Mouse (Mus musculus) intestine, postnatal 0 days (tissue): ENCODE results near the gene Slc25a14. TPM values are rescaled to one million over a fixed set of nuclear protein-coding genes. Genes with fewer than 3 reads are reported as not detected.
A peak's percentile ranks its signal among the peaks of the same experiment; 100 is the strongest.

ENCODE experiments used
- ATAC-seq: fragments of 200-750 bp; cut with Nextera tagmentation; 2 replicates; pipeline ENCODE4 v1.8.0; 2017; ENCODE audit warnings: mild to moderate bottlenecking, moderate TSS enrichment, moderate library complexity
- H3K27ac ChIP-seq: fragments of 300-500 bp; sonication (generic); 2 replicates; pipeline ENCODE4 v1.5.1; 2014; ENCODE audit warnings: mild to moderate bottlenecking, low read depth, low read length, moderate library complexity
- H3K27me3 ChIP-seq: fragments of 300-500 bp; sonication (generic); replicated peaks from 2 replicates; pipeline ENCODE4 v1.6.1; 2014; ENCODE audit warnings: low read length, mixed read lengths; ENCODE audit not compliant: control insufficient read depth, insufficient read depth
- H3K36me3 ChIP-seq: fragments of 300-500 bp; sonication (generic); 2 replicates; pipeline ENCODE4 v1.6.1; 2014; ENCODE audit warnings: mild to moderate bottlenecking, moderate library complexity; ENCODE audit not compliant: control insufficient read depth, insufficient read depth
- H3K4me1 ChIP-seq: fragments of 300-500 bp; sonication (generic); replicated peaks from 2 replicates; pipeline ENCODE4 v1.6.1; 2014; ENCODE audit warnings: antibody characterized with exemption, low read length, mixed read lengths; ENCODE audit not compliant: control insufficient read depth, insufficient read depth
- H3K4me2 ChIP-seq: fragments of 300-500 bp; sonication (generic); replicated peaks from 2 replicates; pipeline ENCODE4 v1.6.1; 2014; ENCODE audit warnings: low read depth, mild to moderate bottlenecking, moderate library complexity
- H3K4me3 ChIP-seq: fragments of 300-500 bp; sonication (generic); 2 replicates; pipeline ENCODE4 v1.5.1; 2014; ENCODE audit warnings: low read depth, low read length
- H3K9ac ChIP-seq: fragments of 300-500 bp; sonication (generic); 2 replicates; pipeline ENCODE4 v1.6.1; 2014; ENCODE audit warnings: mild to moderate bottlenecking, low read depth, low read length
- H3K9me3 ChIP-seq: fragments of 300-500 bp; sonication (generic); 2 replicates; pipeline ENCODE4 v1.6.1; 2016; ENCODE audit warnings: mixed run types; ENCODE audit not compliant: control insufficient read depth
- CTCF ChIP-seq: sonication (generic); IDR thresholded peaks from 2 replicates; pipeline ENCODE4 v1.5.1; 2016; ENCODE audit warnings: low read depth, mild to moderate bottlenecking, control low read depth, antibody characterized with exemption, moderate library complexity
- WGBS: fragments of 180-500 bp; shearing (Covaris S2); extraction: QIAGEN DNeasy Blood & Tissue Kit; methylation state at CpG from one replicate; pipeline ENCODE4 v1.1.7; 2014; 5-methylcytosine and 5-hydroxymethylcytosine counted together
- polyA plus RNA-seq: library from polyadenylated mRNA; unstranded; fragments of >200 nt; fragmentation: Nextera tagmentation; extraction: Ambion mirVana; gene quantifications from 2 replicates; pipeline ENCODE4 v1.2.1, GENCODE M21; 2015

Slc25a14 gene
- polyA plus RNA-seq, 1 experiment from 2014 or later = 7.9 TPM

GRCm38 (mm10) chrX:48604872-48605271 lies 18.3 kb upstream of the Slc25a14 start:
- 52% methylated on average over 2 of the region's 2 CpGs for WGBS
- no peak overlapping the region for H3K4me3 ChIP-seq
- H3K4me2 ChIP-seq = no peak overlapping the region
- H3K36me3 ChIP-seq = no peaks in the 10 kb centered on the region
- H3K9ac ChIP-seq = no peak overlapping the region
- no peak for ATAC-seq
- H3K27ac ChIP-seq = no peak overlapping the region
- H3K9me3 ChIP-seq = no peaks in the 10 kb centered on the region
- no peaks in the 10 kb centered on the region for H3K4me1 ChIP-seq
- H3K27me3 ChIP-seq = no peaks in the 10 kb centered on the region
- TF ChIP-seq CTCF = no peak

GRCm38 (mm10) chrX:48623049-48623378 lies 199 bp upstream of the Slc25a14 start:
- no peaks in the 10 kb centered on the region for H3K36me3 ChIP-seq
- no peak overlapping the region for H3K9ac ChIP-seq
- H3K4me2 ChIP-seq = peak overlapping the region; percentile 64
- TF ChIP-seq CTCF = no peak
- WGBS = 31% methylated on average over 4 of the region's 4 CpGs
- no peaks in the 10 kb centered on the region for H3K4me1 ChIP-seq
- H3K27ac ChIP-seq = 0 out of 2 replicates have a peak overlapping the region, but pooled peaks have one; percentile 17
- ATAC-seq = no peak
- no peaks in the 10 kb centered on the region for H3K27me3 ChIP-seq
- H3K4me3 ChIP-seq = peak overlapping the region; percentile 60
- no peaks in the 10 kb centered on the region for H3K9me3 ChIP-seq

DNA sequence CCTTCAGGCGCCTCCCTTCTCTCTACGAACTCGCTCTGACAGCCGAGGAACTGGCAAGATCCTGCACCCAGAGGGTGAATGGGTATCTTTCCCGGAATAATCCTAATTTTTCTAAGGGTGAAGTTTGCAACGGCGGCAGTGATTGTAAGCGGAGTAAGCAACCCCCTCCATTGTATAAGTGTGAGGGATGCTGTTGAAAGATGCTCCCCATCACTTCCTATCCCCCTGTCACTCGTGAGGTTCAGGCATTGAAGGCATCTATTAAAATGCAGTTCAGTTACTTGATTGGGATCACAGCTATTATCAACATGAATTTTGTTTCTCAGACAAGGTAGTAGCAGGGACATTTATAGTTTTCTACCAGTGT lies 824 bp downstream of the Slc25a14 start:
- no peaks in the 10 kb centered on the region for H3K36me3 ChIP-seq
- TF ChIP-seq CTCF = no peak
- H3K4me1 ChIP-seq = no peaks in the 10 kb centered on the region
- ATAC-seq = no peak
- WGBS = 28% methylated on average over 9 of the region's 9 CpGs
- H3K4me2 ChIP-seq = peak overlapping the region; percentile 64
- H3K27me3 ChIP-seq = no peaks in the 10 kb centered on the region
- H3K4me3 ChIP-seq = peak overlapping the region; percentile 60
- H3K9me3 ChIP-seq = no peaks in the 10 kb centered on the region
- H3K27ac ChIP-seq = no peak overlapping the region
- H3K9ac ChIP-seq = peak overlapping the region; percentile 59

- TF ChIP-seq CTCF = peak; percentile 44
- ATAC-seq = no peak
- H3K4me3 ChIP-seq = no peak overlapping the region
- H3K9me3 ChIP-seq = no peaks in the 10 kb centered on the region
- no peaks in the 10 kb centered on the region for H3K27me3 ChIP-seq
- H3K36me3 ChIP-seq = no peaks in the 10 kb centered on the region
- no peak overlapping the region for H3K27ac ChIP-seq
- no peaks in the 10 kb centered on the region for H3K4me1 ChIP-seq
- WGBS = 59% methylated on average over 2 of the region's 2 CpGs
- H3K9ac ChIP-seq = no peak overlapping the region
- H3K4me2 ChIP-seq = no peak overlapping the region
These were observed 13.8 kb downstream of the Slc25a14 start for GRCm38 (mm10) chrX:48637032-48637431.

GRCm38 (mm10) chrX:48644122-48644521 lies 20.9 kb downstream of the Slc25a14 start:
- WGBS = 89% methylated on average over 2 of the region's 2 CpGs
- TF ChIP-seq CTCF = peak; percentile 59

DNA sequence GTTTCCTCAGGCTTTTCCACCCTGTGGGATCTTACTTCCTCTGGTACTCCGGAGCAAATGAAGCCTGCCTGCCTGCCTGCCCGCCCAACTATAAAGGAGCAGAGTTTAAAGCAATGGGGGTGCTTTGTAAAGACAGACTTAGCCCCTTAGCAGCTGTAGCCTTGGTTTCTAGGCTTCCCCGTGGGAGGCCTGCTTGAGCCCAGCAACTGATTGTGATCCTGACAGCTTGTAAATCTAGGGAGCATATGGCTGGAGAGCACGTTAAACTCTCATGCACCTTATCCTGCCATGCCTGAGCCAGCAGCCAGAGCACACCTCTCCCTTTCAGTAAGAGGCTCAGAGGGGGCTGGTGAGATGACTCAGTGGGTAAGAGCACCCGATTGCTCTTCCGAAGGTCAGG lies 43.6 kb downstream of the Slc25a14 start:
- ATAC-seq = no peak
- no peaks in the 10 kb centered on the region for H3K36me3 ChIP-seq

More at GRCm38 (mm10) chrX:48644122-48644521, 20.9 kb downstream of the Slc25a14 start:
- H3K9ac ChIP-seq = no peak overlapping the region
- no peaks in the 10 kb centered on the region for H3K4me1 ChIP-seq
- H3K4me2 ChIP-seq = no peak overlapping the region
- no peaks in the 10 kb centered on the region for H3K9me3 ChIP-seq
- no peak for ATAC-seq
- H3K27me3 ChIP-seq = no peaks in the 10 kb centered on the region
- H3K27ac ChIP-seq = no peak overlapping the region
- no peaks in the 10 kb centered on the region for H3K36me3 ChIP-seq
- H3K4me3 ChIP-seq = no peak overlapping the region

DNA sequence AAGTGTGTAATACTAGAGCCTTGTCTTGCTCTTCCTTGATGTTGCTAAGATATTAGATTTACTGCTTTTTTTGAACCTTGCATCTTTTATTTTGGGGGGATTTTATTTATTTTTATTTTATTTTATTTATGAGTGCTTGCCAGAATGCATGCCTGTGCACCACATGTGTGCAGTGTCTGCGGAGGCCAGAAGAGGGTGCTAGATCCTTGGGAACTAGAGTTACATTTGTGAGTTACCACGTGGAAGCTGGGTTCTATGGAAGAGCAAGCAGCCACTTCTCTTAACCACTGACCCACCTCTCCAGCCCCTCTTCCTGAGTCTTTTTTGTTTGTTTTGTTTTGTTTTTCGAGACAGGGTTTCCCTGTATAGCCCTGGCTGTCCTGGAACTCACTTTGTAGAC lies 46.4 kb downstream of the Slc25a14 start:
- TF ChIP-seq CTCF = peak; percentile 20; the same call in 1 of the 2 replicates
- H3K27me3 ChIP-seq = no peaks in the 10 kb centered on the region
- no peaks in the 10 kb centered on the region for H3K4me1 ChIP-seq
- 67% methylated on average over 3 of the region's 3 CpGs for WGBS
- H3K27ac ChIP-seq = no peak overlapping the region
- H3K4me3 ChIP-seq = no peak overlapping the region
- H3K36me3 ChIP-seq = no peaks in the 10 kb centered on the region
- no peak for ATAC-seq
- H3K4me2 ChIP-seq = no peak overlapping the region
- H3K9ac ChIP-seq = no peak overlapping the region
- no peaks in the 10 kb centered on the region for H3K9me3 ChIP-seq

More for the DNA sequence above, 43.6 kb downstream of the Slc25a14 start:
- 40% methylated on average over 6 of the region's 6 CpGs for WGBS
- no peak overlapping the region for H3K27ac ChIP-seq
- H3K4me2 ChIP-seq = no peak overlapping the region
- H3K4me1 ChIP-seq = no peaks in the 10 kb centered on the region
- no peak for TF ChIP-seq CTCF
- H3K9me3 ChIP-seq = no peaks in the 10 kb centered on the region
- H3K27me3 ChIP-seq = no peaks in the 10 kb centered on the region
- no peak overlapping the region for H3K9ac ChIP-seq
- no peak overlapping the region for H3K4me3 ChIP-seq
